Comparison of ENCODE assay signal across 28 mouse cellular contexts in genomic region chr4:12492468-12492867, GRCm38 (mm10).
DNase-seq lines count a peak whose midpoint lies in the region; ATAC-seq and TF ChIP-seq lines count a peak whose summit lies in the region.
"Had no signal": no experiment of that assay in that cellular context is flagged by ENCODE, and none has a peak within 500 bp of the region (broad histone marks: within the 10 kb centered on the region; RNA-seq: fewer than 3 reads in every experiment).

No protein-coding gene starts in this region.

- H3K9me3 ChIP-seq in midbrain, embryonic 11.5 days (ENCODE audit: control insufficient read depth, low read length), result no peaks in the 10 kb centered on the region
- no peaks in the 10 kb centered on the region for H3K9me3 ChIP-seq in midbrain, postnatal 0 days (ENCODE audit: low read length)
- H3K9me3 ChIP-seq in stomach, postnatal 0 days (ENCODE audit: control insufficient read depth, low read length), result no peaks in the 10 kb centered on the region
- H3K9me3 ChIP-seq: embryonic facial prominence, embryonic 13.5 days; embryonic facial prominence, embryonic 15.5 days; forebrain, embryonic 10.5 days; forebrain, embryonic 12.5 days; G1E had no signal

- 79% methylated on average over 2 of the region's 2 CpGs for WGBS in midbrain, embryonic 11.5 days
- WGBS in midbrain, postnatal 0 days, result 76% methylated on average over 2 of the region's 2 CpGs
- WGBS in stomach, postnatal 0 days, result 68% methylated on average over 2 of the region's 2 CpGs

- no peak overlapping the region for H3K27ac ChIP-seq in midbrain, embryonic 11.5 days (ENCODE audit: low read depth, low read length)
- H3K27ac ChIP-seq in midbrain, postnatal 0 days (ENCODE audit: low read depth, low read length), result no peak overlapping the region
- no peak overlapping the region for H3K27ac ChIP-seq in stomach, postnatal 0 days (replicated peaks)
- H3K27ac ChIP-seq: embryonic facial prominence, embryonic 13.5 days; embryonic facial prominence, embryonic 15.5 days; forebrain, embryonic 10.5 days; forebrain, embryonic 12.5 days had no signal

- peak; percentile 95 for ATAC-seq in frontal cortex, adult (ENCODE audit: low TSS enrichment)
- ATAC-seq in midbrain, embryonic 11.5 days (ENCODE audit: low FRiP score), result no peak
- ATAC-seq in midbrain, postnatal 0 days (ENCODE audit: low FRiP score), result no peak
- no peak for ATAC-seq in stomach, postnatal 0 days (ENCODE audit: low FRiP score, low TSS enrichment)
- ATAC-seq: activated CD4-positive, CD25-positive, alpha-beta regulatory T cell, adult 4 months; CD4-positive, CD25-positive, alpha-beta regulatory T cell, adult 4 months; forebrain, embryonic 14.5 days; forebrain, embryonic 16.5 days; Patski had no signal

- no peak overlapping the region for H3K4me2 ChIP-seq in midbrain, embryonic 11.5 days
- H3K4me2 ChIP-seq in midbrain, postnatal 0 days (ENCODE audit: low read depth, low read length, poor library complexity, severe bottlenecking), result no peak overlapping the region
- no peak overlapping the region for H3K4me2 ChIP-seq in stomach, postnatal 0 days (replicated peaks; ENCODE audit: low read depth)
- H3K4me2 ChIP-seq: embryonic facial prominence, embryonic 13.5 days; embryonic facial prominence, embryonic 15.5 days; forebrain, embryonic 12.5 days had no signal

- no peak for TF ChIP-seq EP300 in stomach, postnatal 0 days (optimal IDR thresholded peaks at IDR 0.05)

- TF ChIP-seq CTCF in midbrain, postnatal 0 days (IDR thresholded peaks at IDR 0.05), result no peak
- no peak for TF ChIP-seq CTCF in stomach, postnatal 0 days (IDR thresholded peaks at IDR 0.05; ENCODE audit: low read depth)

- no peak overlapping the region for H3K4me3 ChIP-seq in midbrain, embryonic 11.5 days (ENCODE audit: low read depth, low read length)
- H3K4me3 ChIP-seq in midbrain, postnatal 0 days (ENCODE audit: low read depth, low read length), result no peak overlapping the region
- no peak overlapping the region for H3K4me3 ChIP-seq in stomach, postnatal 0 days (ENCODE audit: low read depth, low read length)
- H3K4me3 ChIP-seq: embryonic facial prominence, embryonic 13.5 days; embryonic facial prominence, embryonic 15.5 days; erythroblast, embryonic 14.5 days; forebrain, embryonic 10.5 days; forebrain, embryonic 12.5 days had no signal

- H3K9ac ChIP-seq in midbrain, embryonic 11.5 days (ENCODE audit: low read length), result no peak overlapping the region
- H3K9ac ChIP-seq in midbrain, postnatal 0 days (replicated peaks; ENCODE audit: low read length, poor library complexity, severe bottlenecking), result no peak overlapping the region
- no peak overlapping the region for H3K9ac ChIP-seq in stomach, postnatal 0 days (ENCODE audit: low read length)
- H3K9ac ChIP-seq: embryonic facial prominence, embryonic 13.5 days; embryonic facial prominence, embryonic 15.5 days; forebrain, embryonic 12.5 days had no signal

- DNase-seq in frontal cortex, postnatal 14 days (ENCODE audit: low spot score in 2 of 2), result no peak
- peak; percentile 14 for DNase-seq in midbrain, embryonic 11.5 days (ENCODE audit: low spot score, missing footprints)
- DNase-seq in midbrain, postnatal 0 days (ENCODE audit: low spot score), result no peak
- DNase-seq in stomach, postnatal 0 days (ENCODE audit: low spot score), result no peak
- DNase-seq: adrenal gland, adult 8-10 months; adrenal gland, postnatal 14 days; adrenal gland, postnatal 36 days; B cell, adult 2 months; cerebellum, adult 11 months; cerebellum, adult 18-20 months; cerebellum, adult 8-10 months; cerebellum, adult 9-11 months; cerebellum, postnatal 14 days; cerebellum, postnatal 36 days; embryo, embryonic 11 days had no signal

- H3K36me3 ChIP-seq in midbrain, embryonic 11.5 days (ENCODE audit: control insufficient read depth, insufficient read depth, low read length), result no peaks in the 10 kb centered on the region
- H3K36me3 ChIP-seq in midbrain, postnatal 0 days (ENCODE audit: insufficient read depth, low read length), result no peaks in the 10 kb centered on the region
- no peaks in the 10 kb centered on the region for H3K36me3 ChIP-seq in stomach, postnatal 0 days (ENCODE audit: control insufficient read depth, insufficient read depth, low read length)
- H3K36me3 ChIP-seq: embryonic facial prominence, embryonic 13.5 days; embryonic facial prominence, embryonic 15.5 days; forebrain, embryonic 10.5 days; forebrain, embryonic 12.5 days; G1E had no signal

- H3K4me1 ChIP-seq in midbrain, embryonic 11.5 days (ENCODE audit: control insufficient read depth, insufficient read depth, low read length), result no peaks in the 10 kb centered on the region
- H3K4me1 ChIP-seq in midbrain, postnatal 0 days (ENCODE audit: insufficient read depth, low read length), result no peaks in the 10 kb centered on the region
- no peaks in the 10 kb centered on the region for H3K4me1 ChIP-seq in stomach, postnatal 0 days (replicated peaks; ENCODE audit: control insufficient read depth, insufficient read depth)
- H3K4me1 ChIP-seq: embryonic facial prominence, embryonic 13.5 days; forebrain, embryonic 10.5 days; forebrain, embryonic 12.5 days had no signal

- H3K27me3 ChIP-seq in midbrain, embryonic 11.5 days (ENCODE audit: control insufficient read depth, insufficient read depth, low read length), result no peaks in the 10 kb centered on the region
- H3K27me3 ChIP-seq in midbrain, postnatal 0 days (ENCODE audit: insufficient read depth, low read length), result no peaks in the 10 kb centered on the region
- H3K27me3 ChIP-seq in stomach, postnatal 0 days (ENCODE audit: control insufficient read depth, insufficient read depth, low read length), result no peaks in the 10 kb centered on the region
- H3K27me3 ChIP-seq: CH12.LX; embryonic facial prominence, embryonic 13.5 days; embryonic facial prominence, embryonic 15.5 days; forebrain, embryonic 12.5 days; Patski had no signal
